Comparison of ENCODE assay signal across 20 mouse cellular contexts in genomic region chr7:127118671-127119445, GRCm38 (mm10). TPM values are rescaled to one million over a fixed set of nuclear protein-coding genes. Genes with fewer than 3 reads are reported as not detected.
A peak's percentile ranks its signal among the peaks of the same experiment; 100 is the strongest.
DNase-seq lines count a peak whose midpoint lies in the region; ATAC-seq and TF ChIP-seq lines count a peak whose summit lies in the region.
"Had no signal": no experiment of that assay in that cellular context is flagged by ENCODE, and none has a peak within 500 bp of the region (broad histone marks: within the 10 kb centered on the region; RNA-seq: fewer than 3 reads in every experiment).

No protein-coding gene starts in this region.

- WGBS in hindbrain, embryonic 10.5 days: 35% methylated on average over 14 of the region's 14 CpGs
- 37% methylated on average over 14 of the region's 14 CpGs for WGBS in hindbrain, embryonic 14.5 days
- 54% methylated on average over 14 of the region's 14 CpGs for WGBS in lung, embryonic 15.5 days
- 53% methylated on average over 14 of the region's 14 CpGs for WGBS in liver, postnatal 0 days (ENCODE audit: insufficient replicate concordance)
- 51% methylated on average over 14 of the region's 14 CpGs for WGBS in midbrain, postnatal 0 days

- H3K4me2 ChIP-seq in hindbrain, embryonic 14.5 days (replicated peaks): no peak overlapping the region
- H3K4me2 ChIP-seq in lung, embryonic 15.5 days: no peak overlapping the region
- peak overlapping the region; percentile 8; the same call in 1 of the 2 replicates for H3K4me2 ChIP-seq in liver, postnatal 0 days (ENCODE audit: low read depth, low read length)
- no peak overlapping the region for H3K4me2 ChIP-seq in midbrain, postnatal 0 days (ENCODE audit: low read depth, low read length, poor library complexity, severe bottlenecking)
- H3K4me2 ChIP-seq: embryonic facial prominence, embryonic 13.5 days; heart, embryonic 11.5 days; neural tube, embryonic 12.5 days had no signal

- ATAC-seq in hindbrain, embryonic 14.5 days (ENCODE audit: low FRiP score): no peak
- ATAC-seq in lung, embryonic 15.5 days (ENCODE audit: borderline replicate concordance, extremely low read depth, low FRiP score, low TSS enrichment): 0 out of 2 replicates have a peak, but pooled peaks have one; percentile 39
- peak; percentile 53 for ATAC-seq in liver, postnatal 0 days
- no peak for ATAC-seq in midbrain, postnatal 0 days (ENCODE audit: low FRiP score)
- ATAC-seq: midbrain, embryonic 16.5 days had no signal

- TF ChIP-seq EP300 in liver, postnatal 0 days (IDR thresholded peaks at IDR 0.05; ENCODE audit: low read depth): no peak

- H3K4me1 ChIP-seq in hindbrain, embryonic 10.5 days (replicated peaks): peaks cover 45% of the 10 kb centered on the region
- H3K4me1 ChIP-seq in hindbrain, embryonic 14.5 days (replicated peaks; ENCODE audit: control insufficient read depth, insufficient read depth, low read length): no peaks in the 10 kb centered on the region
- no peaks in the 10 kb centered on the region for H3K4me1 ChIP-seq in lung, embryonic 15.5 days
- H3K4me1 ChIP-seq in liver, postnatal 0 days (ENCODE audit: insufficient read depth): peaks cover 29% of the 10 kb centered on the region
- H3K4me1 ChIP-seq in midbrain, postnatal 0 days (ENCODE audit: insufficient read depth, low read length): no peaks in the 10 kb centered on the region

- intact Hi-C loops in left cerebral cortex, postnatal 4 days (cut with DNase I): no loop called here

- peaks cover 42% of the 10 kb centered on the region for H3K27me3 ChIP-seq in hindbrain, embryonic 10.5 days (ENCODE audit: insufficient read depth, poor library complexity, severe bottlenecking)
- peaks cover 19% of the 10 kb centered on the region for H3K27me3 ChIP-seq in hindbrain, embryonic 14.5 days (ENCODE audit: control insufficient read depth, insufficient read depth, low read length)
- peaks cover 42% of the 10 kb centered on the region for H3K27me3 ChIP-seq in lung, embryonic 15.5 days
- no peaks in the 10 kb centered on the region for H3K27me3 ChIP-seq in liver, postnatal 0 days (ENCODE audit: insufficient read depth, low read length)
- no peaks in the 10 kb centered on the region for H3K27me3 ChIP-seq in midbrain, postnatal 0 days (ENCODE audit: insufficient read depth, low read length)

- H3K36me3 ChIP-seq in hindbrain, embryonic 10.5 days: no peaks in the 10 kb centered on the region
- no peaks in the 10 kb centered on the region for H3K36me3 ChIP-seq in hindbrain, embryonic 14.5 days (replicated peaks; ENCODE audit: control insufficient read depth, insufficient read depth)
- no peaks in the 10 kb centered on the region for H3K36me3 ChIP-seq in lung, embryonic 15.5 days
- H3K36me3 ChIP-seq in liver, postnatal 0 days (replicated peaks; ENCODE audit: insufficient read depth, low read length): no peaks in the 10 kb centered on the region
- no peaks in the 10 kb centered on the region for H3K36me3 ChIP-seq in midbrain, postnatal 0 days (ENCODE audit: insufficient read depth, low read length)
- H3K36me3 ChIP-seq: embryonic facial prominence, embryonic 13.5 days; neural tube, embryonic 12.5 days had no signal

- no peak overlapping the region for H3K9ac ChIP-seq in hindbrain, embryonic 14.5 days
- no peak overlapping the region for H3K9ac ChIP-seq in lung, embryonic 15.5 days
- H3K9ac ChIP-seq in liver, postnatal 0 days (replicated peaks): peak overlapping the region; percentile 30; the same call in 1 of the 2 replicates
- no peak overlapping the region for H3K9ac ChIP-seq in midbrain, postnatal 0 days (replicated peaks; ENCODE audit: low read length, poor library complexity, severe bottlenecking)
- H3K9ac ChIP-seq: neural tube, embryonic 12.5 days had no signal

- H3K4me3 ChIP-seq in hindbrain, embryonic 10.5 days: no peak overlapping the region
- no peak overlapping the region for H3K4me3 ChIP-seq in hindbrain, embryonic 14.5 days (replicated peaks; ENCODE audit: low read length)
- H3K4me3 ChIP-seq in lung, embryonic 15.5 days: no peak overlapping the region
- no peak overlapping the region for H3K4me3 ChIP-seq in liver, postnatal 0 days (ENCODE audit: low read depth, low read length)
- H3K4me3 ChIP-seq in midbrain, postnatal 0 days (ENCODE audit: low read depth, low read length): no peak overlapping the region
- H3K4me3 ChIP-seq: embryonic facial prominence, embryonic 13.5 days; neural tube, embryonic 12.5 days had no signal

- no peaks in the 10 kb centered on the region for H3K9me3 ChIP-seq in hindbrain, embryonic 10.5 days
- no peaks in the 10 kb centered on the region for H3K9me3 ChIP-seq in hindbrain, embryonic 14.5 days (ENCODE audit: control insufficient read depth, low read length)
- no peaks in the 10 kb centered on the region for H3K9me3 ChIP-seq in lung, embryonic 15.5 days
- H3K9me3 ChIP-seq in liver, postnatal 0 days (ENCODE audit: low read length): no peaks in the 10 kb centered on the region
- H3K9me3 ChIP-seq in midbrain, postnatal 0 days (ENCODE audit: low read length): no peaks in the 10 kb centered on the region
- H3K9me3 ChIP-seq: embryonic facial prominence, embryonic 13.5 days; neural tube, embryonic 12.5 days had no signal

- peak; percentile 45 for DNase-seq in hindbrain, embryonic 10.5 days (ENCODE audit: low spot score)
- DNase-seq in hindbrain, embryonic 14.5 days (ENCODE audit: low spot score): no peak
- no peak for DNase-seq in lung, postnatal 25 days (ENCODE audit: low spot score)
- DNase-seq in embryo, embryonic 11 days: peak; percentile 42
- no peak for DNase-seq in liver, postnatal 0 days
- DNase-seq in left cerebral cortex, postnatal 4 days: no peak
- DNase-seq in midbrain, postnatal 0 days (ENCODE audit: low spot score): no peak
- DNase-seq: B cell, adult 2 months; cerebellum, adult 9-11 months; gastrocnemius, postnatal 25 days; layer of hippocampus, adult 9-11 months; right cerebral cortex, postnatal 25 days had no signal

- no peak overlapping the region; the same call in 1 of the 2 replicates for H3K27ac ChIP-seq in hindbrain, embryonic 10.5 days
- no peak overlapping the region for H3K27ac ChIP-seq in hindbrain, embryonic 14.5 days
- H3K27ac ChIP-seq in lung, embryonic 15.5 days: no peak overlapping the region
- H3K27ac ChIP-seq in liver, postnatal 0 days (ENCODE audit: low read depth): peak overlapping the region; percentile 97
- no peak overlapping the region for H3K27ac ChIP-seq in midbrain, postnatal 0 days (ENCODE audit: low read depth, low read length)
- H3K27ac ChIP-seq: embryonic facial prominence, embryonic 13.5 days; neural tube, embryonic 12.5 days had no signal

- TF ChIP-seq CTCF in liver, postnatal 0 days (IDR thresholded peaks at IDR 0.05; ENCODE audit: low read depth): no peak
- no peak for TF ChIP-seq CTCF in midbrain, postnatal 0 days (IDR thresholded peaks at IDR 0.05)

RNA-seq across cellular contexts. Expression of gene Qprt, which starts 3.2 kb away (rescaled TPM):
- 2.6 and 4.9 TPM in 2 replicates for polyA plus RNA-seq in hindbrain, embryonic 10.5 days (2016; fragmentation: Nextera tagmentation; extraction: Ambion mirVana)
- polyA plus RNA-seq in hindbrain, embryonic 14.5 days (2014; fragmentation: Nextera tagmentation; extraction: Ambion mirVana): 0.55 and 0.87 TPM in 2 replicates
- polyA plus RNA-seq in lung, embryonic 15.5 days (2015; fragmentation: Nextera tagmentation; extraction: Ambion mirVana): 0.64 and 1.0 TPM in 2 replicates
- polyA plus RNA-seq in liver, postnatal 0 days (2015; fragmentation: Nextera tagmentation; extraction: Ambion mirVana): 148 and 151 TPM in 2 replicates
- under 1 TPM in 1 of 2 experiments, not detected in 1; 0.18 TPM for total RNA-seq in left cerebral cortex, postnatal 4 days (2021)
- 1.9 TPM in 2 replicates for total RNA-seq in midbrain, postnatal 0 days (2014; rRNA removed)
- polyA plus RNA-seq in midbrain, postnatal 0 days (2015; fragmentation: Nextera tagmentation; extraction: Ambion mirVana): 1.7 and 1.8 TPM in 2 replicates
- total RNA-seq: heart, postnatal 25 days had no signal

RNA-seq across cellular contexts. Expression of gene Spn, which starts 18.8 kb away (rescaled TPM):
- polyA plus RNA-seq in hindbrain, embryonic 10.5 days (2016; fragmentation: Nextera tagmentation; extraction: Ambion mirVana): not detected in 2 replicates
- polyA plus RNA-seq in hindbrain, embryonic 14.5 days (2014; fragmentation: Nextera tagmentation; extraction: Ambion mirVana): not detected in 2 replicates
- polyA plus RNA-seq in lung, embryonic 15.5 days (2015; fragmentation: Nextera tagmentation; extraction: Ambion mirVana): 0.24 and 0.47 TPM in 2 replicates
- 4.9 and 5.6 TPM in 2 replicates for polyA plus RNA-seq in liver, postnatal 0 days (2015; fragmentation: Nextera tagmentation; extraction: Ambion mirVana)
- total RNA-seq in left cerebral cortex, postnatal 4 days (2021): under 1 TPM; 0.22 to 0.74 TPM
- 0.16 TPM in 1 of 2 replicates, not detected in the other for total RNA-seq in midbrain, postnatal 0 days (2014; rRNA removed)
- polyA plus RNA-seq in midbrain, postnatal 0 days (2015; fragmentation: Nextera tagmentation; extraction: Ambion mirVana): not detected in 2 replicates
- polyA plus RNA-seq: midbrain, embryonic 16.5 days had no signal

RNA-seq across cellular contexts. Expression of gene AI467606, which starts 27.7 kb away (rescaled TPM):
- 0.80 and 0.81 TPM in 2 replicates for polyA plus RNA-seq in hindbrain, embryonic 10.5 days (2016; fragmentation: Nextera tagmentation; extraction: Ambion mirVana)
- polyA plus RNA-seq in hindbrain, embryonic 14.5 days (2014; fragmentation: Nextera tagmentation; extraction: Ambion mirVana): 1.7 and 1.9 TPM in 2 replicates
- 7.7 and 10.1 TPM in 2 replicates for polyA plus RNA-seq in lung, embryonic 15.5 days (2015; fragmentation: Nextera tagmentation; extraction: Ambion mirVana)
- polyA plus RNA-seq in liver, postnatal 0 days (2015; fragmentation: Nextera tagmentation; extraction: Ambion mirVana): 7.6 and 8.1 TPM in 2 replicates
- total RNA-seq in left cerebral cortex, postnatal 4 days (2021): under 1 TPM; 0.77 to 0.90 TPM
- total RNA-seq in midbrain, postnatal 0 days (2014; rRNA removed): 2.3 and 5.9 TPM in 2 replicates
- polyA plus RNA-seq in midbrain, postnatal 0 days (2015; fragmentation: Nextera tagmentation; extraction: Ambion mirVana): 1.4 and 1.9 TPM in 2 replicates

RNA-seq across cellular contexts. Expression of gene Zg16, which starts 31.7 kb away (rescaled TPM):
- not detected in 2 replicates for polyA plus RNA-seq in hindbrain, embryonic 10.5 days (2016; fragmentation: Nextera tagmentation; extraction: Ambion mirVana)
- not detected in 2 replicates for polyA plus RNA-seq in hindbrain, embryonic 14.5 days (2014; fragmentation: Nextera tagmentation; extraction: Ambion mirVana)
- not detected in 2 replicates for polyA plus RNA-seq in lung, embryonic 15.5 days (2015; fragmentation: Nextera tagmentation; extraction: Ambion mirVana)
- 0.59 and 1.8 TPM in 2 replicates for polyA plus RNA-seq in liver, postnatal 0 days (2015; fragmentation: Nextera tagmentation; extraction: Ambion mirVana)
- not detected for total RNA-seq in left cerebral cortex, postnatal 4 days (2021)
- 0.49 TPM in 1 of 2 replicates, not detected in the other for total RNA-seq in midbrain, postnatal 0 days (2014; rRNA removed)
- not detected in 2 replicates for polyA plus RNA-seq in midbrain, postnatal 0 days (2015; fragmentation: Nextera tagmentation; extraction: Ambion mirVana)
- total RNA-seq: adrenal gland, adult 18-20 months; gastrocnemius, postnatal 25 days; heart, postnatal 25 days had no signal
- polyA plus RNA-seq: embryonic facial prominence, embryonic 13.5 days; forebrain, embryonic 11.5 days; heart, embryonic 11.5 days; midbrain, embryonic 16.5 days; neural tube, embryonic 12.5 days had no signal

Comparison
In these comparisons a context has a peak if more than half of its experiments do, and no peak if none do; other contexts are left out.
1. DNase-seq: peak in hindbrain, embryonic 10.5 days (single experiment) and embryo, embryonic 11 days (single experiment); none in hindbrain, embryonic 14.5 days (single experiment), lung, postnatal 25 days (single experiment), liver, postnatal 0 days (single experiment), left cerebral cortex, postnatal 4 days (single experiment) and midbrain, postnatal 0 days (single experiment).
2. ATAC-seq: peak in lung, embryonic 15.5 days (single experiment) and liver, postnatal 0 days (single experiment); none in hindbrain, embryonic 14.5 days (single experiment) and midbrain, postnatal 0 days (single experiment).
3. RNA of gene Qprt, which starts 3.2 kb away (polyA plus RNA-seq): 148 to 151 TPM in liver, postnatal 0 days; 2.6 to 4.9 TPM in hindbrain, embryonic 10.5 days, 1.7 to 1.8 TPM in midbrain, postnatal 0 days, 0.64 to 1.0 TPM in lung, embryonic 15.5 days and 0.55 to 0.87 TPM in hindbrain, embryonic 14.5 days; every median in the first group is over 10 times any median in the second.